Mouse (Mus musculus): ENCODE measurements around the gene Zdhhc13. TPM values are rescaled to one million over a fixed set of nuclear protein-coding genes. Genes with fewer than 3 reads are reported as not detected.

Gene Zdhhc13
- total RNA-seq, 2 experiments from 2014 or later: 21.4 to 23.4 TPM

GRCm38 (mm10) chr7:48784773-48785523 is 3.9 kb upstream of the Zdhhc13 start:
- DNase-seq: no peak

- DNase-seq: no peak
Measured at GRCm38 (mm10) chr7:48788348-48788747, 455 bp upstream of the Zdhhc13 start.

GRCm38 (mm10) chr7:48790117-48790516 is 1.3 kb downstream of the Zdhhc13 start:
- DNase-seq: no peak

GRCm38 (mm10) chr7:48791412-48791811 is 2.6 kb downstream of the Zdhhc13 start:
- DNase-seq: no peak

- DNase-seq: no peak
Measured at GRCm38 (mm10) chr7:48795130-48795529, 6.3 kb downstream of the Zdhhc13 start.

- no peak for DNase-seq
Measured at GRCm38 (mm10) chr7:48803381-48803780, 14.6 kb downstream of the Zdhhc13 start.

GRCm38 (mm10) chr7:48806587-48806986 is 17.8 kb downstream of the Zdhhc13 start:
- no peak for DNase-seq

- DNase-seq: no peak
Measured at GRCm38 (mm10) chr7:48810652-48811051, 21.8 kb downstream of the Zdhhc13 start.

- no peak for DNase-seq
Measured at GRCm38 (mm10) chr7:48812358-48812757, 23.6 kb downstream of the Zdhhc13 start.

GRCm38 (mm10) chr7:48813594-48813993 is 24.8 kb downstream of the Zdhhc13 start:
- DNase-seq: no peak

- DNase-seq: no peak
Measured at GRCm38 (mm10) chr7:48821654-48822053, 32.9 kb downstream of the Zdhhc13 start.

GRCm38 (mm10) chr7:48823621-48824020 is 34.8 kb downstream of the Zdhhc13 start:
- DNase-seq: no peak

- no peak for DNase-seq
Measured at GRCm38 (mm10) chr7:48824671-48825070, 35.9 kb downstream of the Zdhhc13 start.

- no peak for DNase-seq
Measured at GRCm38 (mm10) chr7:48825170-48825569, 36.4 kb downstream of the Zdhhc13 start.

- no peak for DNase-seq
Measured at GRCm38 (mm10) chr7:48829177-48829910, 40.5 kb downstream of the Zdhhc13 start.

- no peak for DNase-seq
Measured at GRCm38 (mm10) chr7:48830395-48830794, 41.6 kb downstream of the Zdhhc13 start.

- no peak for DNase-seq
Measured at GRCm38 (mm10) chr7:48832735-48833134, 43.9 kb downstream of the Zdhhc13 start.

- no peak for DNase-seq
Measured at GRCm38 (mm10) chr7:48834371-48834970, 45.7 kb downstream of the Zdhhc13 start.

GRCm38 (mm10) chr7:48834989-48835626 is 46.3 kb downstream of the Zdhhc13 start:
- no peak for DNase-seq

- no peak for DNase-seq
Measured at GRCm38 (mm10) chr7:48836949-48837348, 48.1 kb downstream of the Zdhhc13 start.

- no peak for DNase-seq
Measured at GRCm38 (mm10) chr7:48838434-48838833, 49.6 kb downstream of the Zdhhc13 start.

- no peak for DNase-seq
Measured at GRCm38 (mm10) chr7:48840545-48840944, 51.7 kb downstream of the Zdhhc13 start.

GRCm38 (mm10) chr7:48841538-48841937 is 52.7 kb downstream of the Zdhhc13 start:
- DNase-seq: no peak

Data from layer of hippocampus, postnatal 36 days (tissue).